Mouse (Mus musculus): ENCODE data around the gene Ttyh1.

The Ttyh1 gene

GRCm38 (mm10) chr7:4119344-4119902 is at the start of gene Ttyh1:
TSS of gene Ttyh1 (plus strand) at chr7:4119408.
- in situ Hi-C loops (cut with MboI), result no loop called here

- in situ Hi-C loops (cut with MboI), result no loop called here
These were observed 48.1 kb upstream of the Ttyh1 start for GRCm38 (mm10) chr7:4071066-4071465.

- in situ Hi-C loops (cut with MboI), result no loop called here
These were observed 46.1 kb upstream of the Ttyh1 start for GRCm38 (mm10) chr7:4073144-4073543.

GRCm38 (mm10) chr7:4079511-4079910 is 39.7 kb upstream of the Ttyh1 start:
- in situ Hi-C loops (cut with MboI), result no loop called here

GRCm38 (mm10) chr7:4080552-4080951 is 38.7 kb upstream of the Ttyh1 start:
- in situ Hi-C loops (cut with MboI), result no loop called here

- in situ Hi-C loops (cut with MboI), result no loop called here
These were observed 37.5 kb upstream of the Ttyh1 start for GRCm38 (mm10) chr7:4081706-4082105.

- in situ Hi-C loops (cut with MboI), result no loop called here
These were observed 36.4 kb upstream of the Ttyh1 start for GRCm38 (mm10) chr7:4082804-4083203.

- in situ Hi-C loops (cut with MboI), result no loop called here
These were observed 35.0 kb upstream of the Ttyh1 start for GRCm38 (mm10) chr7:4084161-4084560.

GRCm38 (mm10) chr7:4085562-4085961 is 33.6 kb upstream of the Ttyh1 start:
- in situ Hi-C loops (cut with MboI), result no loop called here

GRCm38 (mm10) chr7:4087238-4087895 is 31.8 kb upstream of the Ttyh1 start:
- in situ Hi-C loops (cut with MboI), result no loop called here

GRCm38 (mm10) chr7:4087896-4088480 is 31.2 kb upstream of the Ttyh1 start:
- in situ Hi-C loops (cut with MboI), result no loop called here

GRCm38 (mm10) chr7:4088679-4089078 is 30.5 kb upstream of the Ttyh1 start:
- in situ Hi-C loops (cut with MboI), result no loop called here

- in situ Hi-C loops (cut with MboI), result no loop called here
These were observed 28.0 kb upstream of the Ttyh1 start for GRCm38 (mm10) chr7:4091170-4091569.

- in situ Hi-C loops (cut with MboI), result no loop called here
These were observed 20.9 kb upstream of the Ttyh1 start for GRCm38 (mm10) chr7:4098301-4098700.

GRCm38 (mm10) chr7:4098832-4099231 is 20.4 kb upstream of the Ttyh1 start:
- in situ Hi-C loops (cut with MboI), result no loop called here

- in situ Hi-C loops (cut with MboI), result no loop called here
These were observed 18.1 kb upstream of the Ttyh1 start for GRCm38 (mm10) chr7:4101144-4101543.

GRCm38 (mm10) chr7:4103411-4103810 is 15.8 kb upstream of the Ttyh1 start:
- in situ Hi-C loops (cut with MboI), result no loop called here

- in situ Hi-C loops (cut with MboI), result no loop called here
These were observed 7.4 kb upstream of the Ttyh1 start for GRCm38 (mm10) chr7:4111766-4112165.

GRCm38 (mm10) chr7:4117050-4117814 is 2.0 kb upstream of the Ttyh1 start:
- in situ Hi-C loops (cut with MboI), result no loop called here

- in situ Hi-C loops (cut with MboI), result loop anchor here (10.0 kb wide), 3 partner anchors 95 to 405 kb away; partner anchors contain the start of gene Tnni3
These were observed 1.0 kb downstream of the Ttyh1 start for GRCm38 (mm10) chr7:4119976-4120921.

- in situ Hi-C loops (cut with MboI), result loop anchor here (10.0 kb wide), 3 partner anchors 97 to 403 kb away; partner anchors contain the start of gene Tnni3
These were observed 3.0 kb downstream of the Ttyh1 start for GRCm38 (mm10) chr7:4122076-4122768.
